15 mouse cellular contexts compared by ENCODE assay signal in the genomic region with DNA sequence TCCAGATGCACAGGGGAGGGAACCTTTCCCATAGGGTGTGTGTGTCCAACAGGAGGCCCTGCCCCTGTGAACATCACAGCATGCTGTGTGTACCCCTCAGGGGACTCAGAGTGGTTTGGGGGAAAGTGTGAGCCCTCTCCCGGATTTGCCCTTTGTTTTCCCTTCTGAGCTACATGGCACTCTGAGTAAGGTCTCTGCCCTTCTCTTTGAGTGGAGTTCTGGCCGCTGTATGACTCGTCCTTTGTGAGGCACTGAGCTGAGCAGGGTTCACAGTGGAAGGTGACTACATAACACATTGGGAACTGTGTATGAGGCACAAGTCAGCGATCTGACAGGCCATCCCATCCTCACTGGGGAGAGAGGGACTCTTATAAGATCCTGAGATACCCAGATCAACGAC. TPM values are rescaled to one million over a fixed set of nuclear protein-coding genes. Genes with fewer than 3 reads are reported as not detected.
DNase-seq lines count a peak whose midpoint lies in the region; ATAC-seq and TF ChIP-seq lines count a peak whose summit lies in the region.
"Had no signal": no experiment of that assay in that cellular context is flagged by ENCODE, and none has a peak within 500 bp of the region (broad histone marks: within the 10 kb centered on the region; RNA-seq: fewer than 3 reads in every experiment).

No protein-coding gene starts in this region.

- no peak overlapping the region for H3K9ac ChIP-seq in heart, embryonic 15.5 days
- no peak overlapping the region for H3K9ac ChIP-seq in midbrain, embryonic 11.5 days (ENCODE audit: low read length)
- H3K9ac ChIP-seq: lung, embryonic 15.5 days had no signal

- H3K9me3 ChIP-seq in heart, embryonic 15.5 days (replicated peaks) = no peaks in the 10 kb centered on the region
- peaks cover 7% of the 10 kb centered on the region for H3K9me3 ChIP-seq in midbrain, embryonic 10.5 days (replicated peaks)
- no peaks in the 10 kb centered on the region for H3K9me3 ChIP-seq in midbrain, embryonic 11.5 days (ENCODE audit: control insufficient read depth, low read length)
- H3K9me3 ChIP-seq: lung, embryonic 15.5 days had no signal

- H3K27ac ChIP-seq in heart, embryonic 15.5 days = peak overlapping the region; percentile 64
- H3K27ac ChIP-seq in midbrain, embryonic 10.5 days (replicated peaks) = peak overlapping the region; percentile 77
- no peak overlapping the region for H3K27ac ChIP-seq in midbrain, embryonic 11.5 days (ENCODE audit: low read depth, low read length)
- H3K27ac ChIP-seq in small intestine, adult 2 months (ENCODE audit: insufficient read depth, low read depth, low read length) = 0 out of 2 replicates have a peak overlapping the region, but pooled peaks have one; percentile 17
- H3K27ac ChIP-seq: lung, embryonic 15.5 days had no signal

- no peak for TF ChIP-seq POLR2A in small intestine, adult 2 months (IDR thresholded peaks at IDR 0.05; ENCODE audit: low read depth, low read length)

- no peaks in the 10 kb centered on the region for H3K27me3 ChIP-seq in heart, embryonic 15.5 days
- H3K27me3 ChIP-seq in midbrain, embryonic 10.5 days (ENCODE audit: low read depth, poor library complexity, severe bottlenecking) = no peaks in the 10 kb centered on the region
- H3K27me3 ChIP-seq in midbrain, embryonic 11.5 days (ENCODE audit: control insufficient read depth, insufficient read depth, low read length) = no peaks in the 10 kb centered on the region
- H3K27me3 ChIP-seq in small intestine, adult 2 months (ENCODE audit: control insufficient read depth, insufficient read depth, low read length) = no peaks in the 10 kb centered on the region
- H3K27me3 ChIP-seq: lung, embryonic 15.5 days had no signal

- ATAC-seq in heart, embryonic 15.5 days (replicated peaks; ENCODE audit: insufficient number of reproducible peaks, insufficient read depth, low FRiP score, low read depth) = no peak
- ATAC-seq in midbrain, embryonic 11.5 days (ENCODE audit: low FRiP score) = no peak
- ATAC-seq: intestine, postnatal 0 days had no signal

- whole genome bisulfite sequencing in heart, embryonic 15.5 days = 60% methylated on average over 5 of the region's 5 CpGs
- 63% methylated on average over 5 of the region's 5 CpGs for WGBS in midbrain, embryonic 10.5 days
- WGBS in midbrain, embryonic 11.5 days = 60% methylated on average over 5 of the region's 5 CpGs
- WGBS in small intestine, adult 2 months = 73% methylated on average over 5 of the region's 5 CpGs

- no peak overlapping the region for H3K4me3 ChIP-seq in heart, embryonic 15.5 days
- H3K4me3 ChIP-seq in midbrain, embryonic 10.5 days = no peak overlapping the region
- no peak overlapping the region for H3K4me3 ChIP-seq in midbrain, embryonic 11.5 days (ENCODE audit: low read depth, low read length)
- H3K4me3 ChIP-seq in small intestine, adult 2 months (ENCODE audit: low read depth, low read length) = no peak overlapping the region
- H3K4me3 ChIP-seq: lung, embryonic 15.5 days; megakaryocyte, embryonic 14.5 days had no signal

- H3K4me2 ChIP-seq in heart, embryonic 15.5 days = no peak overlapping the region
- H3K4me2 ChIP-seq in midbrain, embryonic 11.5 days = no peak overlapping the region
- H3K4me2 ChIP-seq: lung, embryonic 15.5 days had no signal

- peaks cover 28% of the 10 kb centered on the region for H3K36me3 ChIP-seq in heart, embryonic 15.5 days
- H3K36me3 ChIP-seq in midbrain, embryonic 10.5 days = peaks cover 38% of the 10 kb centered on the region
- H3K36me3 ChIP-seq in midbrain, embryonic 11.5 days (ENCODE audit: control insufficient read depth, insufficient read depth, low read length) = peaks cover 7% of the 10 kb centered on the region; the same call in 1 of the 2 replicates
- H3K36me3 ChIP-seq in small intestine, adult 2 months (ENCODE audit: control insufficient read depth, insufficient read depth, low read length) = peaks cover 32% of the 10 kb centered on the region

- peak; percentile 45 for DNase-seq in adrenal gland, adult 2 months
- DNase-seq in adrenal gland, postnatal 4 days (ENCODE audit: low spot score in 2 of 2) = no peak
- DNase-seq in heart, adult 11 months = no peak
- no peak for DNase-seq in midbrain, embryonic 10.5 days (ENCODE audit: low spot score)
- DNase-seq in midbrain, embryonic 11.5 days (ENCODE audit: low spot score, missing footprints) = no peak
- no peak for DNase-seq in left cerebral cortex, adult 11 months (ENCODE audit: low spot score)
- DNase-seq: cerebellum, adult 11 months; gastrocnemius, postnatal 25 days; layer of hippocampus, postnatal 36 days; right cerebral cortex, postnatal 14 days had no signal

- no peak for TF ChIP-seq CTCF in small intestine, adult 2 months (IDR thresholded peaks at IDR 0.05; ENCODE audit: extremely low read depth, insufficient read length, insufficient replicate concordance, low read depth, low read length)

- peaks cover 26% of the 10 kb centered on the region for H3K4me1 ChIP-seq in heart, embryonic 15.5 days (replicated peaks)
- H3K4me1 ChIP-seq in midbrain, embryonic 10.5 days = peaks cover 49% of the 10 kb centered on the region
- peaks cover 14% of the 10 kb centered on the region for H3K4me1 ChIP-seq in midbrain, embryonic 11.5 days (ENCODE audit: control insufficient read depth, insufficient read depth, low read length)
- no peaks in the 10 kb centered on the region for H3K4me1 ChIP-seq in small intestine, adult 2 months (ENCODE audit: control insufficient read depth, insufficient read depth, insufficient read length, low read length)
- H3K4me1 ChIP-seq: lung, embryonic 15.5 days had no signal

RNA-seq across cellular contexts. Expression of a gene that starts 31.5 kb away (rescaled TPM):
- total RNA-seq in adrenal gland, adult 2 months (2021) = 1,000 to 10,000 TPM in 1 of 2 experiments, 100 to 1,000 TPM in 1; 611 to 1,035 TPM
- polyA plus RNA-seq in adrenal gland, adult 2 months (2012; rRNA removed) = 301 and 380 TPM in 2 replicates
- total RNA-seq in adrenal gland, postnatal 4 days (2021) = 100 to 1,000 TPM; 675 to 838 TPM
- polyA plus RNA-seq in heart, embryonic 15.5 days (2015; fragmentation: Nextera tagmentation; extraction: Ambion mirVana) = 270 and 271 TPM in 2 replicates
- polyA plus RNA-seq in midbrain, embryonic 10.5 days (2016; fragmentation: Nextera tagmentation; extraction: Ambion mirVana) = 39.6 and 43.5 TPM in 2 replicates
- 81.3 and 87.0 TPM in 2 replicates for polyA plus RNA-seq in midbrain, embryonic 11.5 days (2014; fragmentation: Nextera tagmentation; extraction: Ambion mirVana)
- 458 and 1,132 TPM in 2 replicates for polyA plus RNA-seq in small intestine, adult 2 months (2012; rRNA removed)
